Mouse (Mus musculus): Measurements from ENCODE around the gene Rab30. TPM values are rescaled to one million over a fixed set of nuclear protein-coding genes. Genes with fewer than 3 reads are reported as not detected.

Gene Rab30
- polyA plus RNA-seq, 2 experiments: 12.6 to 22.7 TPM

- no peak overlapping the region for H3K4me2 ChIP-seq (replicated peaks; ENCODE audit: low read depth, low read length, severe bottlenecking)
Observed at GRCm38 (mm10) chr7:92832395-92832794, 91.0 kb downstream of the Rab30 start.

GRCm38 (mm10) chr7:92834391-92834790, 93.0 kb downstream of the Rab30 start:
- H3K36me3 ChIP-seq (ENCODE audit: control insufficient read depth, insufficient read depth, low read length): peaks cover 3% of the 10 kb centered on the region; the same call in 1 of the 2 replicates
- no peak overlapping the region for H3K4me3 ChIP-seq (replicated peaks; ENCODE audit: low read length)
- H3K9me3 ChIP-seq (ENCODE audit: control insufficient read depth, low read length): no peaks in the 10 kb centered on the region
- H3K4me1 ChIP-seq (ENCODE audit: control insufficient read depth, insufficient read depth, low read length): no peaks in the 10 kb centered on the region
- H3K27ac ChIP-seq (replicated peaks; ENCODE audit: low read depth, low read length): no peak overlapping the region
- 90% methylated on average over 2 of the region's 2 CpGs for WGBS
- no peak for DNase-seq (ENCODE audit: low spot score)
- H3K9ac ChIP-seq (ENCODE audit: low read depth, low read length, severe bottlenecking): no peak overlapping the region
- no peak overlapping the region for H3K4me2 ChIP-seq (replicated peaks; ENCODE audit: low read depth, low read length, severe bottlenecking)
- no peak for ATAC-seq (ENCODE audit: low FRiP score, low read depth)
- no peak for TF ChIP-seq POLR2A (IDR thresholded peaks at IDR 0.05; ENCODE audit: borderline replicate concordance, extremely low read depth, insufficient read depth, insufficient read length)
- no peaks in the 10 kb centered on the region for H3K27me3 ChIP-seq (ENCODE audit: control insufficient read depth, insufficient read depth, low read length)

More at GRCm38 (mm10) chr7:92832395-92832794, 91.0 kb downstream of the Rab30 start:
- ATAC-seq (ENCODE audit: low FRiP score, low read depth) (no peak), DNase-seq (ENCODE audit: low spot score) (no peak)
- no peak overlapping the region for H3K9ac ChIP-seq (ENCODE audit: low read depth, low read length, severe bottlenecking)
- 92% methylated on average over 6 of the region's 6 CpGs for WGBS
- H3K27me3 ChIP-seq (ENCODE audit: control insufficient read depth, insufficient read depth, low read length): no peaks in the 10 kb centered on the region
- no peak for TF ChIP-seq POLR2A (IDR thresholded peaks at IDR 0.05; ENCODE audit: borderline replicate concordance, extremely low read depth, insufficient read depth, insufficient read length)
- no peak overlapping the region for H3K4me3 ChIP-seq (replicated peaks; ENCODE audit: low read length)
- H3K36me3 ChIP-seq (ENCODE audit: control insufficient read depth, insufficient read depth, low read length): peaks cover 3% of the 10 kb centered on the region; the same call in 1 of the 2 replicates
- H3K4me1 ChIP-seq (ENCODE audit: control insufficient read depth, insufficient read depth, low read length): no peaks in the 10 kb centered on the region
- no peaks in the 10 kb centered on the region for H3K9me3 ChIP-seq (ENCODE audit: control insufficient read depth, low read length)
- no peak overlapping the region for H3K27ac ChIP-seq (replicated peaks; ENCODE audit: low read depth, low read length)

DNA sequence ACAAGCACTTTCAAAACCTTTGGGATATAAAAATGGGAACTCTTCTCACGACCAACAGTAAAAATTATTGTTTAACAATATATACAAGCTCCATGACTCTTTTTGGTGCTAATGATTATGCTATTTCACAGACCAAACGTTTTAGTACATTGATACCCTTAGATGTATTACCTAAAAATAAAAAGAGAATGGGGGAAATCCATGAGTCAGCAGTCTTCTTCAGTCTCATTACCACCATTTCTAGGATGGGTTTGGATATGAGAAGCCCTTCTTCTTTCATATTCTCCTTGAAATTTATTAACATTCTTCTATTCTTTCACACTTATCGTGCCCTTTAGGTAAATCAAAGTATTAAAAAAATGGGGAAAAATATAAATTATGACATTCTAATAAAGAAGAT, 95.0 kb downstream of the Rab30 start:
- Histone ChIP-seq H3K4me3 (replicated peaks; ENCODE audit: low read length) (no peak overlapping the region), H3K27me3 (ENCODE audit: control insufficient read depth, insufficient read depth, low read length) (no peaks in the 10 kb centered on the region), H3K4me2 (replicated peaks; ENCODE audit: low read depth, low read length, severe bottlenecking) (no peak overlapping the region), H3K9me3 (ENCODE audit: control insufficient read depth, low read length) (no peaks in the 10 kb centered on the region), H3K27ac (replicated peaks; ENCODE audit: low read depth, low read length) (no peak overlapping the region), H3K9ac (ENCODE audit: low read depth, low read length, severe bottlenecking) (no peak overlapping the region), H3K4me1 (ENCODE audit: control insufficient read depth, insufficient read depth, low read length) (no peaks in the 10 kb centered on the region), H3K36me3 (ENCODE audit: control insufficient read depth, insufficient read depth, low read length) (peaks cover 3% of the 10 kb centered on the region; the same call in 1 of the 2 replicates)
- DNase-seq (ENCODE audit: low spot score) (no peak), ATAC-seq (ENCODE audit: low FRiP score, low read depth) (no peak)
- no peak for TF ChIP-seq POLR2A (IDR thresholded peaks at IDR 0.05; ENCODE audit: borderline replicate concordance, extremely low read depth, insufficient read depth, insufficient read length)
- 80% methylated on average over 3 of the region's 3 CpGs for WGBS

- no peak for ATAC-seq (ENCODE audit: low FRiP score, low read depth)
- no peak for TF ChIP-seq POLR2A (IDR thresholded peaks at IDR 0.05; ENCODE audit: borderline replicate concordance, extremely low read depth, insufficient read depth, insufficient read length)
- DNase-seq (ENCODE audit: low spot score): no peak
- H3K4me1 ChIP-seq (ENCODE audit: control insufficient read depth, insufficient read depth, low read length): no peaks in the 10 kb centered on the region
- 78% methylated on average over 11 of the region's 11 CpGs for WGBS
- peaks cover 3% of the 10 kb centered on the region; the same call in 1 of the 2 replicates for H3K36me3 ChIP-seq (ENCODE audit: control insufficient read depth, insufficient read depth, low read length)
- no peak overlapping the region for H3K9ac ChIP-seq (ENCODE audit: low read depth, low read length, severe bottlenecking)
- no peaks in the 10 kb centered on the region for H3K9me3 ChIP-seq (ENCODE audit: control insufficient read depth, low read length)
- H3K4me3 ChIP-seq (replicated peaks; ENCODE audit: low read length): no peak overlapping the region
- no peak overlapping the region for H3K4me2 ChIP-seq (replicated peaks; ENCODE audit: low read depth, low read length, severe bottlenecking)
- no peaks in the 10 kb centered on the region for H3K27me3 ChIP-seq (ENCODE audit: control insufficient read depth, insufficient read depth, low read length)
- H3K27ac ChIP-seq (replicated peaks; ENCODE audit: low read depth, low read length): no peak overlapping the region
Observed at GRCm38 (mm10) chr7:92837226-92837625, 95.8 kb downstream of the Rab30 start.

- H3K9ac ChIP-seq (ENCODE audit: low read depth, low read length, severe bottlenecking): no peak overlapping the region
- H3K4me1 ChIP-seq (ENCODE audit: control insufficient read depth, insufficient read depth, low read length): no peaks in the 10 kb centered on the region
- ATAC-seq (ENCODE audit: low FRiP score, low read depth) (no peak), DNase-seq (ENCODE audit: low spot score) (no peak)
- H3K4me3 ChIP-seq (replicated peaks; ENCODE audit: low read length): no peak overlapping the region
- H3K4me2 ChIP-seq (replicated peaks; ENCODE audit: low read depth, low read length, severe bottlenecking): no peak overlapping the region
- no peak overlapping the region for H3K27ac ChIP-seq (replicated peaks; ENCODE audit: low read depth, low read length)
- H3K9me3 ChIP-seq (ENCODE audit: control insufficient read depth, low read length): no peaks in the 10 kb centered on the region
- WGBS: 62% methylated on average over 3 of the region's 3 CpGs
- H3K36me3 ChIP-seq (ENCODE audit: control insufficient read depth, insufficient read depth, low read length): peaks cover 3% of the 10 kb centered on the region; the same call in 1 of the 2 replicates
- TF ChIP-seq POLR2A (IDR thresholded peaks at IDR 0.05; ENCODE audit: borderline replicate concordance, extremely low read depth, insufficient read depth, insufficient read length): no peak
- no peaks in the 10 kb centered on the region for H3K27me3 ChIP-seq (ENCODE audit: control insufficient read depth, insufficient read depth, low read length)
Observed at GRCm38 (mm10) chr7:92837907-92838306, 96.5 kb downstream of the Rab30 start.

DNA sequence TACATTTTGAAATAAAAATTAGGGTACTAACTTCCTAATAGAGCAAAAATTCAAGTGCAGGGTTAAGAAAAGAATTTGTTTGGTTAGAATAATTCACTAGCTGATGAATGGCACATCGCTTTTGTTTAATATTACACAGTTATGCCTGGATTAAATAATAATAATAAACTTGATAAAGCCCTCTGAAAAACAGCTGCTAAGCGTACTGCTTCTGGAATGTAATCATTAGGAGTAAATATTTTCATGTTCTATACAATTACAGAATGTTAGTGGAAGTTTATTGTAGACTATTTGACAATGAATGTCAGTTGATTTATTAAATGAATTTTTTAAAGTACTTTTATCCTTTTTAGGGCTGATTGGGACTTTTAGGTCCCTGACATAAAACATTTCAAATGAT, 100.9 kb downstream of the Rab30 start:
- H3K4me2 ChIP-seq (replicated peaks; ENCODE audit: low read depth, low read length, severe bottlenecking): no peak overlapping the region
- no peak overlapping the region for H3K9ac ChIP-seq (ENCODE audit: low read depth, low read length, severe bottlenecking)
- no peaks in the 10 kb centered on the region for H3K27me3 ChIP-seq (ENCODE audit: control insufficient read depth, insufficient read depth, low read length)
- H3K36me3 ChIP-seq (ENCODE audit: control insufficient read depth, insufficient read depth, low read length): no peaks in the 10 kb centered on the region
- H3K4me1 ChIP-seq (ENCODE audit: control insufficient read depth, insufficient read depth, low read length): no peaks in the 10 kb centered on the region
- ATAC-seq (ENCODE audit: low FRiP score, low read depth) (no peak), DNase-seq (ENCODE audit: low spot score) (no peak)
- H3K9me3 ChIP-seq (ENCODE audit: control insufficient read depth, low read length): no peaks in the 10 kb centered on the region
- H3K27ac ChIP-seq (replicated peaks; ENCODE audit: low read depth, low read length): no peak overlapping the region
- H3K4me3 ChIP-seq (replicated peaks; ENCODE audit: low read length): no peak overlapping the region
- 85% methylated on average over 2 of the region's 2 CpGs for WGBS
- no peak for TF ChIP-seq POLR2A (IDR thresholded peaks at IDR 0.05; ENCODE audit: borderline replicate concordance, extremely low read depth, insufficient read depth, insufficient read length)
